Mouse (Mus musculus): ENCODE measurements around the gene Slc7a11.

DNA sequence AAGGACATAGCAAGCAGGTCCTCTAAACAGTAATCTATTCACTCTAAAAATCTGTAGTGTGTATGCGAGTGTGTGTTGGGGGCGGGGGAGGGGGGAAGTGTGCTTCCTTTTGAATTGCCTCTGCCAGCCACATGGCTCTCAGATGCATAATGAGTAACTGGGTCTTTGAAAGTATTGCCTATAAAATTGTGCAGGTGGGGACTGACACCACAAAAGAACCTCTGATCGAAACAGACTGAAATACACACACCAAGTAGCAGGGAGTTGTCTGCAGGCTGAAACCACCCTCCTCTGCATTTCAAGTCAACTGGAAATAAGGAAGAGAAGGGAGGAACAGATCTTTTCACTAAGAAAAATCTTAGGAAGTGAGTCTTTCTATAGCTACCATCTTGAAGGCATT lies 76.2 kb downstream of the Slc7a11 start:
- TF ChIP-seq CTCF (IDR thresholded peaks at IDR 0.05; ENCODE audit: low read depth) (no peak), EP300 (optimal IDR thresholded peaks at IDR 0.05) (no peak)
